Comparison of ENCODE assay signal across 8 mouse cellular contexts in genomic region chr13:56704596-56704995, GRCm38 (mm10). TPM values are rescaled to one million over a fixed set of nuclear protein-coding genes. Genes with fewer than 3 reads are reported as not detected.
DNase-seq lines count a peak whose midpoint lies in the region; ATAC-seq lines count a peak whose summit lies in the region.

No protein-coding gene starts in this region.

- H3K4me2 ChIP-seq in heart, embryonic 11.5 days: peak overlapping the region; percentile 67
- peak overlapping the region; percentile 71 for H3K4me2 ChIP-seq in hindbrain, embryonic 12.5 days (replicated peaks)
- H3K4me2 ChIP-seq in midbrain, embryonic 11.5 days: peak overlapping the region; percentile 61

- no peak for ATAC-seq in heart, embryonic 11.5 days (replicated peaks; ENCODE audit: insufficient number of reproducible peaks, low FRiP score, low TSS enrichment)
- ATAC-seq in hindbrain, embryonic 12.5 days (ENCODE audit: low FRiP score): no peak
- no peak for ATAC-seq in midbrain, embryonic 11.5 days (ENCODE audit: low FRiP score)

- 60% methylated on average over 2 of the region's 2 CpGs for WGBS in heart, embryonic 11.5 days (ENCODE audit: insufficient replicate concordance)
- WGBS in hindbrain, embryonic 12.5 days: 70% methylated on average over 2 of the region's 2 CpGs
- 82% methylated on average over 2 of the region's 2 CpGs for WGBS in midbrain, embryonic 11.5 days

- H3K4me3 ChIP-seq in heart, embryonic 11.5 days (ENCODE audit: low read depth, low read length): peak overlapping the region; percentile 77
- peak overlapping the region; percentile 65 for H3K4me3 ChIP-seq in brown adipose tissue, adult 24 weeks (ENCODE audit: insufficient read depth, low read depth, low read length)
- H3K4me3 ChIP-seq in hindbrain, embryonic 12.5 days: peak overlapping the region; percentile 70
- H3K4me3 ChIP-seq in midbrain, embryonic 11.5 days (ENCODE audit: low read depth, low read length): peak overlapping the region; percentile 74

- intact Hi-C loops in heart, postnatal 14 days (cut with DNase I): loop anchor here (5.0 kb wide), 1 partner anchor 42 kb away; no protein-coding TSS in a partner anchor
- intact Hi-C loops in left cerebral cortex, postnatal 4 days (cut with DNase I): no loop called here

- H3K4me1 ChIP-seq in heart, embryonic 11.5 days (ENCODE audit: control insufficient read depth, insufficient read depth, low read length): peaks cover 18% of the 10 kb centered on the region
- H3K4me1 ChIP-seq in brown adipose tissue, adult 24 weeks (ENCODE audit: control insufficient read depth, insufficient read depth, insufficient read length, low read length): peaks cover 21% of the 10 kb centered on the region; the same call in 1 of the 2 replicates
- peaks cover 44% of the 10 kb centered on the region for H3K4me1 ChIP-seq in hindbrain, embryonic 12.5 days
- H3K4me1 ChIP-seq in midbrain, embryonic 11.5 days (ENCODE audit: control insufficient read depth, insufficient read depth, low read length): peaks cover 17% of the 10 kb centered on the region

- no peaks in the 10 kb centered on the region for H3K36me3 ChIP-seq in heart, embryonic 11.5 days (ENCODE audit: control insufficient read depth, insufficient read depth, low read length)
- H3K36me3 ChIP-seq in hindbrain, embryonic 12.5 days: peaks cover 19% of the 10 kb centered on the region
- H3K36me3 ChIP-seq in midbrain, embryonic 11.5 days (ENCODE audit: control insufficient read depth, insufficient read depth, low read length): peaks cover 4% of the 10 kb centered on the region; the same call in 1 of the 2 replicates

- no peak for DNase-seq in heart, postnatal 14 days
- DNase-seq in midbrain, embryonic 11.5 days (ENCODE audit: low spot score, missing footprints): peak; percentile 77
- DNase-seq in frontal cortex, postnatal 25 days (ENCODE audit: low spot score in 2 of 2): no peak
- DNase-seq in embryo, embryonic 10 days (ENCODE audit: low spot score): no peak
- no peak for DNase-seq in left cerebral cortex, postnatal 4 days

- H3K9me3 ChIP-seq in heart, embryonic 11.5 days (replicated peaks; ENCODE audit: control insufficient read depth, low read length): no peaks in the 10 kb centered on the region
- H3K9me3 ChIP-seq in hindbrain, embryonic 12.5 days (replicated peaks): no peaks in the 10 kb centered on the region
- H3K9me3 ChIP-seq in midbrain, embryonic 11.5 days (ENCODE audit: control insufficient read depth, low read length): no peaks in the 10 kb centered on the region

- no peaks in the 10 kb centered on the region for H3K27me3 ChIP-seq in heart, embryonic 11.5 days (ENCODE audit: control insufficient read depth, insufficient read depth, low read length)
- H3K27me3 ChIP-seq in hindbrain, embryonic 12.5 days: no peaks in the 10 kb centered on the region
- no peaks in the 10 kb centered on the region for H3K27me3 ChIP-seq in midbrain, embryonic 11.5 days (ENCODE audit: control insufficient read depth, insufficient read depth, low read length)

- H3K27ac ChIP-seq in heart, embryonic 11.5 days (ENCODE audit: low read depth, low read length): no peak overlapping the region
- 0 out of 2 replicates have a peak overlapping the region, but pooled peaks have one; percentile 22 for H3K27ac ChIP-seq in brown adipose tissue, adult 24 weeks (replicated peaks; ENCODE audit: low read depth, low read length)
- H3K27ac ChIP-seq in hindbrain, embryonic 12.5 days: no peak overlapping the region
- H3K27ac ChIP-seq in midbrain, embryonic 11.5 days (ENCODE audit: low read depth, low read length): no peak overlapping the region

- H3K9ac ChIP-seq in heart, embryonic 11.5 days (ENCODE audit: low read depth, low read length): 0 out of 2 replicates have a peak overlapping the region, but pooled peaks have one; percentile 96
- peak overlapping the region; percentile 95; the same call in 1 of the 2 replicates for H3K9ac ChIP-seq in hindbrain, embryonic 12.5 days
- peak overlapping the region; percentile 91 for H3K9ac ChIP-seq in midbrain, embryonic 11.5 days (ENCODE audit: low read length)

RNA-seq across cellular contexts. Expression of gene Smad5, which starts 1.8 kb away (rescaled TPM):
- polyA plus RNA-seq in heart, embryonic 11.5 days (2014; fragmentation: Nextera tagmentation; extraction: Ambion mirVana): 25.7 and 26.3 TPM in 2 replicates
- total RNA-seq in heart, postnatal 14 days (2021): 10 to 100 TPM; 38.7 to 40.2 TPM
- 14.3 and 21.8 TPM in 2 replicates for polyA plus RNA-seq in brown adipose tissue, adult 24 weeks (2012; ENCODE audit: insufficient read depth, insufficient read length, missing spikeins)
- polyA plus RNA-seq in hindbrain, embryonic 12.5 days (2016; fragmentation: Nextera tagmentation; extraction: Ambion mirVana): 38.8 and 41.4 TPM in 2 replicates
- 43.4 and 45.4 TPM in 2 replicates for polyA plus RNA-seq in midbrain, embryonic 11.5 days (2014; fragmentation: Nextera tagmentation; extraction: Ambion mirVana)
- total RNA-seq in left cerebral cortex, postnatal 4 days (2021): 10 to 100 TPM; 36.0 to 41.9 TPM

RNA-seq across cellular contexts. Expression of gene Gm45623, which starts 49.0 kb away (rescaled TPM):
- 0.84 and 0.89 TPM in 2 replicates for polyA plus RNA-seq in heart, embryonic 11.5 days (2014; fragmentation: Nextera tagmentation; extraction: Ambion mirVana)
- total RNA-seq in heart, postnatal 14 days (2021): 1 to 10 TPM in 1 of 2 experiments, not detected in 1; 1.1 TPM
- polyA plus RNA-seq in brown adipose tissue, adult 24 weeks (2012; ENCODE audit: insufficient read depth, insufficient read length, missing spikeins): not detected in 2 replicates
- 0.21 TPM in 1 of 2 replicates, not detected in the other for polyA plus RNA-seq in hindbrain, embryonic 12.5 days (2016; fragmentation: Nextera tagmentation; extraction: Ambion mirVana)
- not detected in 2 replicates for polyA plus RNA-seq in midbrain, embryonic 11.5 days (2014; fragmentation: Nextera tagmentation; extraction: Ambion mirVana)
- total RNA-seq in left cerebral cortex, postnatal 4 days (2021): 1 to 10 TPM; 2.4 to 2.9 TPM
